Mouse (Mus musculus): ENCODE data around the gene Ints1. TPM values are rescaled to one million over a fixed set of nuclear protein-coding genes. Genes with fewer than 3 reads are reported as not detected.

Gene Ints1
- polyA plus RNA-seq, 1 experiment from 2014 or later = 24.3 TPM

DNA sequence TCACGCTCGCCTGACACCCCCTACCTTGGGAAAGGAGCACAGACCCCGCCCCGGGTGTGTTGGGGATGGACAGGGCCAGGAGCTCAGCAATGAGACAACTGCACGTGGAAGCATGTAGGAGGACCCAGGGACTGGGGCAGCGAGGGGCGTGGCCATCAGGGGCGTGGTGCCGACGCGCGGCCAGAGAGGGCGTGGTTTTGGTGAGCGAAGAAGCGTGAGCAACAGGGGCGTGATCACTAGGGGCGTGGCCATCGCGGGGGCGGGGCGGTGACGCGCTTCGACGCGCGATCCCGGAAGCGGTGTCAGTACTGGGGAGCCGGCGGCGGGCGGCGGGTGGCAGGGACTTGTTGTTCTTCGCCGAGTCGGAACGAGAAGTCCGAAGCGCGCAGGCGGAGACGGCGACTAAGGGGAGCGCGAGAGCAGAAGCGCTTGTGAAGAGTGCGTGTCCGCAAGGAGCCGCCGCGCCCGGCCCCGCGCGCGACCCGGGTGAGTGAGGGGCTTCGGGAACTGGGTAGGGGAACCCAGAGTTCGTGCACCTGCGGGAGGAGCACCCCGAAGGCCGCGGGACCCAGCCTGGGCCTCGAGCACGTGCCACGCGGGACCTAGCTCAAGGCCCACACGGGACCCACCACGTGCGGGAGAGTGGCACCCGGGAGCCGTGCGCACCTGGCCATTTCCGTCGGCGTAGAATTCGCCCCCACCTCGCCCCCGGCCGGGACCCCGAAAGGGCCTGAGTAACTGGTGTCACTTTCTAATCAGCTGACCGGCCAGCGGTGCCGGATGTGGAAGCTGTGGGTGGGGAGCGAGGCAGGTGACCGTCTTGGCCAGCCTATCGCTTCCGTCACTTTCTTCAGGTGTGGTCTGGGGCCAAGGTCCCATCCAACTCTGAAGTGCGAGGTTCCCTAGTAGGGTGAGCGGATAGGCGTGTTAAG is 16.0 kb upstream of the Ints1 start, which contains the start of gene Mafk:
Gene Mafk (plus strand): TSS at position 287 of the 932 bp plus-strand sequence.
- H3K9me3 ChIP-seq = no peaks in the 10 kb centered on the region
- peak; percentile 88 for ATAC-seq (ENCODE audit: low read depth)
- WGBS = under 1% methylated on average over 89 of the region's 92 CpGs
- H3K36me3 ChIP-seq = no peaks in the 10 kb centered on the region
- peaks cover 46% of the 10 kb centered on the region for H3K4me1 ChIP-seq (replicated peaks)
- H3K9ac ChIP-seq = peak within 1 kb of the TSS; percentile 77
- peak within 1 kb of the TSS; percentile 80 for H3K4me3 ChIP-seq
- peaks cover 7% of the 10 kb centered on the region; the same call in 1 of the 2 replicates for H3K27me3 ChIP-seq
- peak within 1 kb of the TSS; percentile 99 for H3K4me2 ChIP-seq
- H3K27ac ChIP-seq (replicated peaks) = no peak within 1 kb of the TSS; the same call in 1 of the 2 replicates

DNA sequence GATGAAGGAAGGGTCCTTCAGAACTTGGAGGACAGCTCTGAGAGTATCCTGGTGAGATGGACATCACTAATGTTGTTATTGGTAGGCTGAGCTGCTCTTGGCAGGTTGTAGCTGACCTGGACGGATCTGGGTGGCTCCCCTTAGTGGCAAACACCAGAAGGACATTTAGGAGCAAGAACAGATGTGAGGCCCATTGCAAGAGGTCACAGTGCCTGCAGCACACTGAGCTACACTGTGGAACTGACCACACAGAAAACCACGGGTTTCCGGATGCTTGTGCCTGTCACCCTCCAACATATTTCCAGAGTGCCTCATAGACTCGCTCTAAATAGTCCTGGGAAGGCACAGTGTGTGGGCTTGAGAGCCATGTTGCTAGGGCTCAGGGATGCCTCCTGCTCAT is 14.0 kb upstream of the Ints1 start:
- no peaks in the 10 kb centered on the region for H3K27me3 ChIP-seq
- no peaks in the 10 kb centered on the region for H3K9me3 ChIP-seq
- peaks cover 26% of the 10 kb centered on the region for H3K4me1 ChIP-seq (replicated peaks)
- H3K4me2 ChIP-seq = no peak overlapping the region
- no peak overlapping the region for H3K4me3 ChIP-seq
- H3K9ac ChIP-seq = no peak overlapping the region
- no peak for ATAC-seq (ENCODE audit: low read depth)
- WGBS = 60% methylated on average over 4 of the region's 4 CpGs
- no peak overlapping the region for H3K27ac ChIP-seq (replicated peaks)
- no peaks in the 10 kb centered on the region for H3K36me3 ChIP-seq

DNA sequence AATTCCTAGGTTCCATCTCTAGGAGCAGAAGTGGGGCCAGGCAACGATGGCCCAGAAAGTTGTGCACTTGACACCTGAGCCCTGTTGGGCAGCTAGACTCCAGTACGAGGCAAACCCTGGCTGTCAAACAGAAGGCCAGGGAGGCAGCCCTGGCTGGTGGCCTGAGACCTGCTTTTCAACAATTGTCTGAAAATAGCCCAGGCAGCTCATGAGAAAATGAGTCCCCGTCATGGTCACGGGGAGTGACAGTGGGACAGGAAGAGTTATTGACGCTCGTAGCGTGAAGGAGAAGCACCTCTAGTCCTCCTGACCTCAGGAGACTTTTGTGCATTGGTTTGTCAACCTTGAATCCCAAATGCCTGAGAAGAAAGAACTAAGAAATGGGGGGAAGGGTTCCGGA is 5.9 kb upstream of the Ints1 start:
- 83% methylated on average over 8 of the region's 8 CpGs for WGBS
- H3K4me1 ChIP-seq (replicated peaks) = no peaks in the 10 kb centered on the region
- H3K9ac ChIP-seq = no peak overlapping the region
- ATAC-seq (ENCODE audit: low read depth) = no peak
- H3K9me3 ChIP-seq = no peaks in the 10 kb centered on the region
- H3K27ac ChIP-seq (replicated peaks) = no peak overlapping the region
- no peak overlapping the region for H3K4me2 ChIP-seq
- no peaks in the 10 kb centered on the region for H3K36me3 ChIP-seq
- no peak overlapping the region for H3K4me3 ChIP-seq
- no peaks in the 10 kb centered on the region for H3K27me3 ChIP-seq

DNA sequence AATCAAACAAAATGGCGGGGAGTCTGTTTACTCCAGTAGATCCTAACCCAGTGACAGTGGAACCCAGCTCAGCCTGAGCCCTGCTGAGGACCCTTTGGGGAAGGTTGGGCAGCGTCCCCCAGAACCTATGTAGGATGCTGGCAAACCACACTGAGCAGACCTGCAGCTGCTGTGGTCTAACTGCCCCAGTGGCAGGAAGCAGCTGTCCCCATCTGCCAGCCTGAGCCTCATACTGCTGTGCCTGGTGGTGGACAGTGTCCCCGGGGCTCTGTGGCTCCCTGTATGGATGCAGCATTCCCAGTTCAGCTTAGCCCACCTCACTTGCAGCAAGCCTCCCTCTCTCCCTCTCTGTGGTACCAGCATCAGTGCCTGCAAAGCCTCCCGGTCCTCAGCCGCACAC is 1.5 kb upstream of the Ints1 start:
- no peak overlapping the region for H3K9ac ChIP-seq
- H3K4me1 ChIP-seq (replicated peaks) = peaks cover 13% of the 10 kb centered on the region
- no peak overlapping the region for H3K27ac ChIP-seq (replicated peaks)
- H3K4me3 ChIP-seq = no peak overlapping the region
- H3K9me3 ChIP-seq = no peaks in the 10 kb centered on the region
- H3K4me2 ChIP-seq = no peak overlapping the region
- H3K36me3 ChIP-seq = peaks cover 20% of the 10 kb centered on the region
- ATAC-seq (ENCODE audit: low read depth) = no peak
- 83% methylated on average over 5 of the region's 5 CpGs for WGBS
- H3K27me3 ChIP-seq = no peaks in the 10 kb centered on the region

DNA sequence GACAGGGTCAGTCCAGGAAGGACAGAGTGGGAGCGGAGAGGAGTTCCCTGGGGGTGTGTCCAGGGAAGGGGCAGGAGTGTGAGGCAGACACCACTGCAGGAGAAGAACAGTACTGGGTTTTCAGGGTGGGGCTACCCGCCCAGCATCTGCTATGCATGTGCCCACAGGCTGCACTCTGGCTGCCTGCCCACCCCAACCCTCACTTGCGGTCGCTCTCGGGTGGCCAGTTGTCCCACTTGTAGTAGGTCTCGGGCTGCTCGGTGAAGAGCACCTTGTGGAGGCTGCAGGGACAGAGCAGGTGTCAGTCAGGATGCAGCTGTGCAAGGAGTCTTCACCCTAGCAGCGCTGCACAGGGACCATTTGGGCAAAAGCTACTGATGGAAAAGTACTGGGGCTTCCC is 7.3 kb downstream of the Ints1 start:
- ATAC-seq (ENCODE audit: low read depth) = no peak
- WGBS = 94% methylated on average over 8 of the region's 8 CpGs

DNA sequence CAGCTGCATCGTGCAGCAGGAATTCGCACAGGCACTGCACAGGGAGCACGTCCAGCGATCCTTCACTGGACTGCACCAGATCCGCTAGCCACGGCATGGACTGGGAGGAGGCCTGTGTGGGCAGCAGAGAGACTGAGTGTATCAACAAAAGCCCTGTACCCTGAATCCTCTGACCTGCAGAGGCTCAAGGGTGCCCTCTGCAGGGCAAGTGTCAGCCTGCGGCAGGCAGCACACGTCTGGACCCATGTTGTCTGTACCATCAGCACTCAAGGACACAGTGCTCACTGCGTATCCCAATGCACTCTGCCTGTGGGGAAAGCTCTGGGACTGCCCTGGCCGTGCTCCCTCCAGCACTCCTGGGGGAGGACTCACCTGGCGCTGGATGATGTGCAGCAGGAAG is 11.2 kb downstream of the Ints1 start:
- peak; percentile 36; the same call in 1 of the 2 replicates for ATAC-seq (ENCODE audit: low read depth)

More for the DNA sequence above, 7.3 kb downstream of the Ints1 start:
- H3K9ac ChIP-seq = no peak overlapping the region
- H3K27ac ChIP-seq (replicated peaks) = no peak overlapping the region
- no peaks in the 10 kb centered on the region for H3K4me1 ChIP-seq (replicated peaks)
- H3K36me3 ChIP-seq = peaks cover 100% of the 10 kb centered on the region
- H3K9me3 ChIP-seq = no peaks in the 10 kb centered on the region
- no peak overlapping the region for H3K4me2 ChIP-seq
- no peak overlapping the region for H3K4me3 ChIP-seq
- no peaks in the 10 kb centered on the region for H3K27me3 ChIP-seq

DNA sequence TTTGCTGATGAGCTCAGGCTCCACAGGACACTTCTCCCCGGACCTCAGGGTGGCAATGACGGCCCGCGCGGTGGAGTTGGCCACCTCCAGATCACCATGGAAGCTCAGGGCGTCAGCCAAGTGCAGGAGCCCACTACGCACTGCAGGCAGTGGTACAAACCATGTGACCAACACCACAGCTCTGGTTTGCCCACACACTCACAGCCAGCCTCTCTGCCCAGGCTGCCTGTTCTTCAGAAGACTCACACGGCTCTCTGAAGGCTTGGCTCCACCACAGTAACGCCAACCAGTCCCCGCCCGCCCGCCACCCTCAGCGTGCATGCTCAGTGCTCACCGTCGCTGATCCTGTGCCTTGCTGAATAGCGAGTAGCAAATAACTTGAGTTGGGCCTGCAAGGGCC is 17.4 kb downstream of the Ints1 start:
- Histone ChIP-seq H3K9ac (no peak overlapping the region), H3K4me2 (no peak overlapping the region), H3K9me3 (no peaks in the 10 kb centered on the region), H3K27me3 (no peaks in the 10 kb centered on the region), H3K4me3 (no peak overlapping the region), H3K36me3 (peaks cover 97% of the 10 kb centered on the region), H3K4me1 (replicated peaks) (no peaks in the 10 kb centered on the region), H3K27ac (replicated peaks) (no peak overlapping the region)
- WGBS = 86% methylated on average over 16 of the region's 16 CpGs
- ATAC-seq (ENCODE audit: low read depth) = no peak

More for the DNA sequence above, 11.2 kb downstream of the Ints1 start:
- 75% methylated on average over 11 of the region's 11 CpGs for WGBS
- no peaks in the 10 kb centered on the region for H3K27me3 ChIP-seq
- no peak overlapping the region for H3K4me3 ChIP-seq
- no peaks in the 10 kb centered on the region for H3K9me3 ChIP-seq
- no peaks in the 10 kb centered on the region for H3K4me1 ChIP-seq (replicated peaks)
- no peak overlapping the region for H3K9ac ChIP-seq
- H3K27ac ChIP-seq (replicated peaks) = no peak overlapping the region
- H3K36me3 ChIP-seq = peaks cover 100% of the 10 kb centered on the region
- no peak overlapping the region for H3K4me2 ChIP-seq

DNA sequence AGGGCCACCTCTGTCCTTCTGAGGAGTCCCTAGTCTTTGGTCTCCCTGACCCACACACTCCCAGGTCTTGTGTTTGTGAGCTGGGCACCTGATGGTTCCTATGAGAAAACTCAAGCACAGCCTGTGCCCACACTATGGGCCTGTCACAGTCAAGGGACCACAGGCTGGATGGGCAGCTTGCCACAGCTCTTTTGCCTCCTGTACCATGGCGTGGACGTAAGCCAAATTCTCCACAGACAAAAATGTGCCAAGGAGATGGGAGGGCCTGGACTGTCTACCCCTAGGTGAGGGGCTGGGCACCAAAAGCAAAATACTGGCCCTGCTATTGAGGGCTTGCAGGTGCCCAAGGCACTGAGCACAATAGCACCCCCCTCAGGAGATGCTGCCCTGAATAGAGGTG is 18.9 kb downstream of the Ints1 start:
- no peaks in the 10 kb centered on the region for H3K9me3 ChIP-seq
- no peak overlapping the region for H3K4me3 ChIP-seq
- H3K4me2 ChIP-seq = no peak overlapping the region
- H3K27ac ChIP-seq (replicated peaks) = no peak overlapping the region
- WGBS = 95% methylated on average over 2 of the region's 2 CpGs
- H3K4me1 ChIP-seq (replicated peaks) = no peaks in the 10 kb centered on the region
- ATAC-seq (ENCODE audit: low read depth) = no peak
- H3K9ac ChIP-seq = no peak overlapping the region
- H3K36me3 ChIP-seq = peaks cover 97% of the 10 kb centered on the region
- no peaks in the 10 kb centered on the region for H3K27me3 ChIP-seq

DNA sequence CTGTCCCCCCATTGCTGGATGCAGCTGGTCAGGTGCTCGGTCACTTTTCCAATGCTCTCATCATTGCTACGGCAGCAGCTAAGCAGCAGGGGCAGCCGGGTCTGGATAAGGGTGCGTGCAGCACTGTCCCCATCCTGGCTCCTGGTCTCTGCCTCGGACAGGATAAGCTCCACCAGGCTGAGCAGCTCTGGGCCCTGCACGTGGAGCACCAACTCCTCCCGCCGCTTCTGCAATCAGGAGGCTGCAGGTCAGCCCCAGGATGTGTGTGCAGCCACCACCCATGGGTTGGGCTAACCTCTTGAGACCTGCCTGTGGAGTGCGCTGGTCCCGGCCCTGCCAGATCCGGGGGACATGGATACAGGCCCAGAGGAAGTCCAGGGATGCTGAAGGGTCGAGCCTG is 19.3 kb downstream of the Ints1 start:
- H3K9ac ChIP-seq = no peak overlapping the region
- no peaks in the 10 kb centered on the region for H3K27me3 ChIP-seq
- H3K27ac ChIP-seq (replicated peaks) = no peak overlapping the region
- H3K36me3 ChIP-seq = peaks cover 97% of the 10 kb centered on the region
- H3K4me3 ChIP-seq = no peak overlapping the region
- ATAC-seq (ENCODE audit: low read depth) = no peak
- H3K9me3 ChIP-seq = no peaks in the 10 kb centered on the region
- no peak overlapping the region for H3K4me2 ChIP-seq
- 90% methylated on average over 12 of the region's 12 CpGs for WGBS
- no peaks in the 10 kb centered on the region for H3K4me1 ChIP-seq (replicated peaks)

DNA sequence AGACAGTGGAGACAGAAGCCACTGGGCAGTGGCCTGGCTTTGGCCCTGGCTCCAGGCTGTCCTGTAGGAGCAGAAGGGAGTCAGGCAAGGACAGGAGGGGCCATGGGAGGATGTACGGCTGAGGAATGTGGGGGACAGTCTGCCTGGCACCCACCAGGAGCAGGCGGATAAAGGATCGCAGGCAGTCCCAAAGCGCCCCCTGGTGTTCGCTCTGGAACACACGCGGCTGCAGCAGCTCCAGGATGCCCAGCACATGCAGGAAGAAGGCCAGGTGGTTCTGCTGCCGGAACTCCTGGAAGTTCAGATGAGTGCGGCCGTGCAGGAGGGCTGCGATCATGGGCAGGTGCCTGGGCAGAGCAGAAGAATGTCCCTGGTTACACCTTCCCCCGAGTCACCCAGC is 20.7 kb downstream of the Ints1 start:
- 40% methylated on average over 12 of the region's 12 CpGs for WGBS
- no peaks in the 10 kb centered on the region for H3K27me3 ChIP-seq
- peaks cover 92% of the 10 kb centered on the region for H3K36me3 ChIP-seq
- H3K4me2 ChIP-seq = no peak overlapping the region
- H3K9ac ChIP-seq = no peak overlapping the region
- no peak overlapping the region for H3K27ac ChIP-seq (replicated peaks)
- no peaks in the 10 kb centered on the region for H3K9me3 ChIP-seq
- H3K4me1 ChIP-seq (replicated peaks) = no peaks in the 10 kb centered on the region
- no peak overlapping the region for H3K4me3 ChIP-seq
- ATAC-seq (ENCODE audit: low read depth) = no peak

DNA sequence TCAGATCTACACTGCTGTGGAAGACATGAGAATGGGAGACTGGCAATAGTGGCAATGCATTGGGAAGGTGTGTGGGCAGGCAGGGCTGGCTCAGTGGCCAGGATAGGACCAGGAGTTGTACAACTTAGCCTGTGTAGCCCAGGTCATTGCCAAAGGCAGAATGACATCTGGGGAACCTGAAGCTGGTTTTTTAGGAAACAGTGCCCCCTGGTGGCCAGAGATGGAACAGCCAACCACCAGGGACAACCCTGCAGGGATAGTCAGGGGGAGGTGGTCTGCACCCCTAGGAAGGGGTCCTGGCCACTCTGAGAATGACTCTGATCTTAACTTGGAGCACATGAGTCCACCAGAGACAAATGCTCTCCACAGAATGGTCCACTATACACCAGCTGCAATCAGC is 24.9 kb downstream of the Ints1 start:
- H3K4me1 ChIP-seq (replicated peaks) = no peaks in the 10 kb centered on the region
- no peak overlapping the region for H3K27ac ChIP-seq (replicated peaks)
- peaks cover 54% of the 10 kb centered on the region for H3K36me3 ChIP-seq
- no peaks in the 10 kb centered on the region for H3K9me3 ChIP-seq
- no peak overlapping the region for H3K4me3 ChIP-seq
- H3K27me3 ChIP-seq = peaks cover 13% of the 10 kb centered on the region
- no peak overlapping the region for H3K4me2 ChIP-seq
- no peak overlapping the region for H3K9ac ChIP-seq
- no peak; the same call in 1 of the 2 replicates for ATAC-seq (ENCODE audit: low read depth)

DNA sequence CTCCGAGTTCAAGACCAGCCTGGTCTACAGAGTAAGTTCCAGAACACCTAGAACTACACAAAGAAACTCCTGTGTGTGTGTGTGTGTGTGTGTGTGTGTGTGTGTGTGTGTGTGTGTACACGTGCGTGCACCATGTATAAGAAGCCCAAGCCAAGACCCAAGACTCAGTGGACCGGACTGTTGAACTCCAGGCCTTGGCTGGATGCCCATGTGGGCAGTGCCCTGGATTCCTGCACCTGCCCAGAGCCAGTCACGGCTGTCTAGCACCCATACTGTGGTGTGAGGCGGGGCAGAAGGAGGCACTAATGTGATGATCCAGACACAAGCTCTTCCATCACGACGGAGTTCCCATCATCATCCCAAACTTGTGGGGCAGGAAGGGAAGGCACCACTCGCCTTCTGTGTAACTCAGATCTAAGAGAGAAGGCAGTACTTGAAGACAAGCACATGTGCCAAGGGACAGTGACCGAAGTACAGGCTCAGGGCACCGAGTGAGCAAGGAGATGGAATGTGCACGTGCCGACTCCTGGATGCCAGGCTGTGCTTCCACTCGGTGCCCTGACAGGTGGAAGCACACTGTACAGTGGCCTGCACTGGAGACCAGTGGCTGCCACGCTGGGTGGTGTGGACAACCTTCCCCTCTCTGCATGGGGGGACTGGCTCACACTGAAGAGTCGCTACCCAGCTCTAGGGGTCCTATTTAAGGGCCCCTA is 25.9 kb downstream of the Ints1 start:
- H3K9me3 ChIP-seq = no peaks in the 10 kb centered on the region
- H3K4me3 ChIP-seq = no peak overlapping the region
- WGBS = 85% methylated on average over 16 of the region's 16 CpGs
- no peak for ATAC-seq (ENCODE audit: low read depth)
- peaks cover 21% of the 10 kb centered on the region for H3K27me3 ChIP-seq
- H3K4me2 ChIP-seq = no peak overlapping the region
- H3K36me3 ChIP-seq = peaks cover 44% of the 10 kb centered on the region
- H3K27ac ChIP-seq (replicated peaks) = no peak overlapping the region
- no peaks in the 10 kb centered on the region for H3K4me1 ChIP-seq (replicated peaks)
- H3K9ac ChIP-seq = no peak overlapping the region

All from neural tube, embryonic 13.5 days (tissue).